9 mouse cellular contexts compared by ENCODE assay signal in the genomic region with DNA sequence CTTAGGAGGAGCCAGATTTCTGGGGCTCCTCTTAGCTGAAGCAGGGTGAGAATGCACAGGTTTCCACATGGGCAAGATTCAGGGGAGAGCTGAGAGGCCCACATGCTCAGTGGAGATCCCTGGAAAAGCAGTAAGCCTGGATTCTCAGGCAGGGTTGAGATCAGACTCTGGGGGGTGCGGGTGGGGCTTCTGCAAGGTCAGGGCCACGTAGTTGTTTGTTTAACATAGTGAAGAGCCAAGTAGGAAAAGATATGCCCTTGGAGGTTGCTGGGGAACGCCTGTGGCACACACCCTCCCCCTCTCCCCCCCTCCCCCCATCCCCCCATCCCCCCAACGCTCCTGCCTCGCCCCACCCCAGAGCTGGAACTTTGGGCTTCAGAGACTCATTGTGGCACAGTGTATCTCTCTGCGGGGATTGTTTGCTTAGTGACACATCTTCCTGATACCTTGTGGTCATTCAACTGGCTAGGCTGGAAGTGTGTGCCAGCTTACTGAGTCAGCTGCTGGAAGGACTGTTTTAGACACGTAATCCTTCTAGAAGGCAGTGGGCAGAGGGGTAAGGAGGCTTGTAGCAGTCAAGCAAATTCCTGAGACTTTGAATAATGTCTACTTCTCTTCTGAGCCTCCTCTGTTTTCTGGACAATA. TPM values are rescaled to one million over a fixed set of nuclear protein-coding genes. Genes with fewer than 3 reads are reported as not detected.
DNase-seq lines count a peak whose midpoint lies in the region; ATAC-seq and TF ChIP-seq lines count a peak whose summit lies in the region.
"Had no signal": no experiment of that assay in that cellular context is flagged by ENCODE, and none has a peak within 500 bp of the region (broad histone marks: within the 10 kb centered on the region; RNA-seq: fewer than 3 reads in every experiment).

No protein-coding gene starts in this region.

- TF ChIP-seq CTCF in lung, adult 2 months (IDR thresholded peaks at IDR 0.05; ENCODE audit: insufficient read depth, low read length): no peak

- TF ChIP-seq POLR2A in lung, adult 2 months (IDR thresholded peaks at IDR 0.05; ENCODE audit: borderline replicate concordance, extremely low read depth, low read depth, low read length): no peak

- ATAC-seq in lung, embryonic 16.5 days (ENCODE audit: low read depth): peak; percentile 51
- peak; percentile 62 for ATAC-seq in stomach, embryonic 14.5 days (ENCODE audit: insufficient number of reproducible peaks, insufficient read depth, low FRiP score, low read depth)

- DNase-seq in heart, adult 11 months: peak; percentile 70
- no peak for DNase-seq in heart, postnatal 25 days (ENCODE audit: low spot score)
- DNase-seq in lung, adult 2 months: no peak
- peak; percentile 74 to 77 for DNase-seq in adrenal gland, postnatal 36 days
- DNase-seq in layer of hippocampus, adult 18-20 months (ENCODE audit: low spot score in 2 of 2): no peak
- no peak for DNase-seq in thymus, postnatal 4 days

- H3K4me3 ChIP-seq in lung, embryonic 16.5 days (ENCODE audit: low read length): no peak overlapping the region
- H3K4me3 ChIP-seq in lung, adult 2 months (replicated peaks; ENCODE audit: extremely low read depth, low read depth, low read length): no peak overlapping the region
- no peak overlapping the region for H3K4me3 ChIP-seq in stomach, embryonic 14.5 days (ENCODE audit: low read depth, low read length)
- H3K4me3 ChIP-seq: limb, embryonic 13.5 days had no signal

- 13% methylated on average over 5 of the region's 7 CpGs for WGBS in lung, embryonic 16.5 days
- WGBS in lung, adult 2 months: 20% methylated on average over 7 of the region's 7 CpGs
- 32% methylated on average over 5 of the region's 7 CpGs for WGBS in stomach, embryonic 14.5 days

- H3K9ac ChIP-seq in lung, embryonic 16.5 days (ENCODE audit: low read length): no peak overlapping the region
- no peak overlapping the region for H3K9ac ChIP-seq in stomach, embryonic 14.5 days (replicated peaks; ENCODE audit: low read depth, low read length)
- H3K9ac ChIP-seq: limb, embryonic 13.5 days had no signal

- H3K27ac ChIP-seq in lung, embryonic 16.5 days (ENCODE audit: low read length): peak overlapping the region; percentile 41
- no peak overlapping the region for H3K27ac ChIP-seq in stomach, embryonic 14.5 days (ENCODE audit: low read length)
- H3K27ac ChIP-seq: limb, embryonic 13.5 days had no signal

- H3K36me3 ChIP-seq in lung, embryonic 16.5 days (ENCODE audit: control insufficient read depth, insufficient read depth, low read length): no peaks in the 10 kb centered on the region
- H3K36me3 ChIP-seq in stomach, embryonic 14.5 days (ENCODE audit: control insufficient read depth, insufficient read depth, low read length): no peaks in the 10 kb centered on the region
- H3K36me3 ChIP-seq: limb, embryonic 13.5 days had no signal

- H3K4me1 ChIP-seq in lung, embryonic 16.5 days (replicated peaks; ENCODE audit: control insufficient read depth, insufficient read depth, low read length): peaks cover 18% of the 10 kb centered on the region
- no peaks in the 10 kb centered on the region; the same call in 1 of the 2 replicates for H3K4me1 ChIP-seq in lung, adult 2 months (ENCODE audit: control insufficient read depth, insufficient read depth, low read length)
- H3K4me1 ChIP-seq in stomach, embryonic 14.5 days (ENCODE audit: control insufficient read depth, insufficient read depth, low read length): peaks cover 18% of the 10 kb centered on the region; the same call in 1 of the 2 replicates

- H3K4me2 ChIP-seq in lung, embryonic 16.5 days (ENCODE audit: low read depth, low read length): no peak overlapping the region
- no peak overlapping the region for H3K4me2 ChIP-seq in stomach, embryonic 14.5 days (replicated peaks; ENCODE audit: low read depth, low read length)
- H3K4me2 ChIP-seq: limb, embryonic 13.5 days had no signal

- H3K27me3 ChIP-seq in lung, embryonic 16.5 days (ENCODE audit: control insufficient read depth, insufficient read depth, low read depth, low read length): no peaks in the 10 kb centered on the region
- no peaks in the 10 kb centered on the region for H3K27me3 ChIP-seq in stomach, embryonic 14.5 days (ENCODE audit: control insufficient read depth, insufficient read depth, low read length)
- H3K27me3 ChIP-seq: limb, embryonic 13.5 days had no signal

- intact Hi-C loops in heart, postnatal 25 days (cut with DNase I): no loop called here

- no peaks in the 10 kb centered on the region for H3K9me3 ChIP-seq in lung, embryonic 16.5 days (ENCODE audit: control insufficient read depth, low read length)
- no peaks in the 10 kb centered on the region for H3K9me3 ChIP-seq in stomach, embryonic 14.5 days (ENCODE audit: control insufficient read depth, low read depth, low read length)
- H3K9me3 ChIP-seq: limb, embryonic 13.5 days had no signal

RNA-seq across cellular contexts. Expression of gene Prkca, which starts 21.3 kb away (rescaled TPM):
- total RNA-seq in heart, postnatal 25 days (2021): 10 to 100 TPM; 39.0 to 39.7 TPM
- polyA plus RNA-seq in lung, embryonic 16.5 days (2015; fragmentation: Nextera tagmentation; extraction: Ambion mirVana): 8.8 and 10.1 TPM in 2 replicates
- polyA plus RNA-seq in lung, adult 2 months (2012; rRNA removed): 6.6 and 13.5 TPM in 2 replicates
- total RNA-seq in adrenal gland, postnatal 36 days (2021): 10 to 100 TPM in 1 of 2 experiments, 1 to 10 TPM in 1; 8.0 to 12.7 TPM
- 8.6 and 9.1 TPM in 2 replicates for polyA plus RNA-seq in stomach, embryonic 14.5 days (2014; fragmentation: Nextera tagmentation; extraction: Ambion mirVana)
- 100 to 1,000 TPM; 222 to 240 TPM for total RNA-seq in layer of hippocampus, adult 18-20 months (2021)

RNA-seq across cellular contexts. Expression of gene Apoh, which starts 21.9 kb away (rescaled TPM):
- total RNA-seq in heart, postnatal 25 days (2021): under 1 TPM; 0.28 to 0.42 TPM
- 1.2 and 14.2 TPM in 2 replicates for polyA plus RNA-seq in lung, embryonic 16.5 days (2015; fragmentation: Nextera tagmentation; extraction: Ambion mirVana)
- 0.59 and 1.9 TPM in 2 replicates for polyA plus RNA-seq in lung, adult 2 months (2012; rRNA removed)
- under 1 TPM in 1 of 2 experiments, not detected in 1; 0.86 TPM for total RNA-seq in adrenal gland, postnatal 36 days (2021)
- polyA plus RNA-seq in stomach, embryonic 14.5 days (2014; fragmentation: Nextera tagmentation; extraction: Ambion mirVana): 0.28 and 0.69 TPM in 2 replicates
- total RNA-seq in layer of hippocampus, adult 18-20 months (2021): under 1 TPM; 0.66 to 0.99 TPM
- polyA plus RNA-seq: limb, embryonic 13.5 days had no signal

RNA-seq across cellular contexts. Expression of gene Cep112, which starts 59.9 kb away (rescaled TPM):
- 10 to 100 TPM; 11.5 to 11.8 TPM for total RNA-seq in heart, postnatal 25 days (2021)
- polyA plus RNA-seq in lung, embryonic 16.5 days (2015; fragmentation: Nextera tagmentation; extraction: Ambion mirVana): 15.4 and 19.2 TPM in 2 replicates
- 0.27 and 0.39 TPM in 2 replicates for polyA plus RNA-seq in lung, adult 2 months (2012; rRNA removed)
- total RNA-seq in adrenal gland, postnatal 36 days (2021): 10 to 100 TPM; 10.5 to 11.3 TPM
- polyA plus RNA-seq in stomach, embryonic 14.5 days (2014; fragmentation: Nextera tagmentation; extraction: Ambion mirVana): 20.6 and 24.1 TPM in 2 replicates
- total RNA-seq in layer of hippocampus, adult 18-20 months (2021): 10 to 100 TPM; 22.6 to 26.0 TPM

Comparison
In these comparisons a context has a peak if more than half of its experiments do, and no peak if none do; other contexts are left out.
1. DNase-seq: peak in heart, adult 11 months (single experiment) and adrenal gland, postnatal 36 days (2 of 2); none in heart, postnatal 25 days (single experiment), lung, adult 2 months (single experiment), layer of hippocampus, adult 18-20 months (0 of 2) and thymus, postnatal 4 days (single experiment).
2. RNA of gene Prkca, which starts 21.3 kb away (total RNA-seq): 222 to 240 TPM in layer of hippocampus, adult 18-20 months; 39.0 to 39.7 TPM in heart, postnatal 25 days and 8.0 to 12.7 TPM in adrenal gland, postnatal 36 days; every median in the first group is over 4 times any median in the second.